Mouse (Mus musculus): ENCODE results near the gene Fam117b.

DNA sequence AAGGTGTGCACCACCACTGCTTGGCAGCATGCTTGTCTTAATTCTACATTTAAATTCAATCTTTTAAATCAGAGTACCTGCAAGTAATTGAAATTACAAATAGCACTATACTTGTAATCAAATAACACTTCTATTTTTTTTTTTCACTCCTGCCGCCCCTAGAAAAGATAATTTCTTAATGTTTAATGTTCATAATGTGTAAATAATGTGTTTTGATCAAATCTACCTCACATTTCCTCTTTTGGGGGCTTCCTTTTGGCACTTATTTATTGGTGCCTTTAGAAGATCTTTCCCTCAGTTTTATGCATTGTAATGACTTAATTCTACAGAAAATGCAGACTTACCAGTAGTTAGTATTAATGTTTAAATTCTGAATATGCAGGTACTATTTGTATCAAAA, 10.9 kb downstream of the Fam117b start:
- no peak for TF ChIP-seq ZMIZ1 (IDR thresholded peaks at IDR 0.05; ENCODE audit: low read depth, low read length)
- no peak for TF ChIP-seq TCF12 (IDR thresholded peaks at IDR 0.05; ENCODE audit: low read depth, low read length)
- TF ChIP-seq MAZ (IDR thresholded peaks at IDR 0.05; ENCODE audit: low read depth, low read length), result no peak
- TF ChIP-seq CTCF (conservative IDR thresholded peaks at IDR 0.05 in 1 of 2, IDR thresholded peaks at IDR 0.05 in 1 of 2; ENCODE audit: low read depth in 2 of 2, low read length in 2 of 2), result no peak
- TF ChIP-seq POLR2A (IDR thresholded peaks at IDR 0.05; ENCODE audit: low read depth, low read length), result no peak
